Mouse (Mus musculus) frontal cortex, adult 2 months (tissue): ENCODE measurements around the gene Pea15a. TPM values are rescaled to one million over a fixed set of nuclear protein-coding genes. Genes with fewer than 3 reads are reported as not detected.
A peak's percentile ranks its signal among the peaks of the same experiment; 100 is the strongest.

Experiments used
- DNase-seq, 2 experiments: peaks; one replicate each; pipeline ENCODE4 v3.0.0; 2022; ENCODE audit warnings: low spot score in 1 of 2; ENCODE audit errors: extremely low spot score in 1 of 2
- polyA plus RNA-seq: library from polyadenylated mRNA; depleted of rRNA; stranded (reverse); fragments of >200 nt; gene quantifications from 2 replicates; pipeline ENCODE4 v1.2.3, GENCODE M21; 2012

The Pea15a gene
- polyA plus RNA-seq, 1 experiment = 542 TPM

DNA sequence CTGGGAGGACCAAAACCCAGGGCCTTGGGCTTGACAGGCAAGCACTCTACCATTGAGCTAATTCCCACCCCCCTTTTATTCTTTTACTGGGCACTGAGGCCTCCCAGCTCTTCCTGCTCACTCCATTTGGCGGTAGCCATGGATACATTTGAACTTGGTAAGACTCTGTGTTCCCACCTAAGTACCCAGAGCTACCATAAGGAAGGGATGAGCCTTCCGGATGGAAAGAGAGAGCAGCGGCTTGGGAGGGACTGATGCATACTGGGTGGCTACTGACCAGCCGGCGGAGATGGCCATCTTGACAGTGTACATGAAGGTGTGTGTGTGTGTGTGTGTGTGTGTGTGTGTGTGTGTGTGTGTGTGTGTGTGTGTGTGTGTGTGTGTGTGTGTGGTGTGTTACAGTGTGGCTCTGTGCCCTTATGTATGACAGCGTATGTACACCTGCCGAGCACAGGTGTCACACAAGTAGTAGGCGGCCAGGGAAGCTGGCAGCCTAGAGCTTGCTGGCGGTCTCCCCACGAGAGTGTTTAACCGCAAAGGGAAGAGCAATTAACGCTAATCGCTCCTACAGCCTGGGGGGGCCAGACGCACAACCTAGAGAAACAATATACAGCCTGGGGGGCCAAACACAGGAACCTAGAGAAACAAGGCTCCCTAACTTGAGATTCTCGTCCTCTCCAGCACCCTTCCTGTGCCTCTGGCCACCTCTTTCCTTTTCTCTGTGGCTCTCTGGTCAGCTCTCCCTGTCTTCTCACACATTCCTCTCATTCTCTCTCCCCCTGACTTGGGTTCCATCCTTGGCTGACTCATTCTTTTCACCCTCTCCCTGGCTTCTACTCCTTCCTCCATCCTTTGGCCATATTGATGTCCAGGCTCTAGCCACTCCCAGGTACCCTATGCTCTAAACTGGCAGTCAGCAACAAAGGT is 1.5 kb downstream of the Pea15a start:
- no peak for DNase-seq

DNA sequence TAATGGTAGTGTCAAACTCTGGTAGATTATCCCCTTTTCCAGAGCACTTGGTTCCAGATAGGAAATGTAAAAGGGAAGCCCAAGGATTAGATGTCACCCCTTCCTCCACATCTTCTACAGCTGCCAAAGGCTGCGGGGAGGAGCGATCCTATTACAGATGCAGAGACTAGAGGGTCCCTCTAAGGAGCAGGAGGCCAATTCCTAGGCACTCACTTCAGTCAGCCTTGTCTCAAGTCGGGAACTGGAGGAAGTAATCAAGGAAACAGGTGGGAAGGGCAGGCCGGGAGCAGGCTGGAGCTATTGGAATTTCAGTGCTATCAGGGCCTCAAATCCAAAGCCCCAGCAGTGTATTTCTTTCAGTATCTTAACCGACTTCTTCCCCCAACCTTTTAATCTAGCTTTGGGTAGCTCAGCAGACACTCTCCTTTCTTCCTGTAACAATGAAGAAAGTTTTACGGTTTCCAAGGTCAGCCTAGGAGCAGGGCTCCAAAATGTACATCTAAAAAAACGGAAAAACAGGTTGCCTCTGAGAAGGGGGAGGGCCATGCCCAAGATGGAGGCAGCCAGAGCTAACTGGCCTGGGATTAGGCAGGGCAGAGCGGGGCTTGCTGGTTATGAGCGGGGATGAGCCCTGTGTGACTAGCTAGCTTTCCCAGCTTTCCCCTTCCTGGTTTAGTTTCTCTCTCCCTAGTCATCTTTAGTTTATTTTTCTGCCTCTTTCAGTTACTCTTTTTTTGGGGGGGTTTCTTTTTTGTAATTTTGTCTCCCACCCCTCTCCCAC is 2.4 kb downstream of the Pea15a start:
- DNase-seq = no peak

DNA sequence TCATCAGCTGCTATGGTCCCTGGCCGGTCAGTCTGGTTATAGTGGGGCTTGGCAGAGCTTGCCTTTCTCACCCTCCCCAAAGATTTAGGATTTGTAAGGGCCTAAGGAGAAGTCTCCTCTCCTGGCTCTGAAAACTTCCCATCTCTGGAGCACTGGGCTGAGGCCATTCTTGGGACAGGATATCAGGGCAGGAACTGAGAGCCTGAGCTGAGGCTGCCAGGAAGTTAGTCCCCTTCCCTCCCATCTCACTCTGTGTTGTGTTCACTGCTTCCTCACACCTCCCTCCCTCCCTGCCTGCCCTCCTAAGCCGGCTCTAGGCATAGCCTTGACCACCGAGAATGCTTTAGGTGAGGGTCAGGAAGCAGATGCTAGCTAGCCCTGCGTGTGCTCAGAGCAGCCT is 3.0 kb downstream of the Pea15a start:
- DNase-seq = no peak

DNA sequence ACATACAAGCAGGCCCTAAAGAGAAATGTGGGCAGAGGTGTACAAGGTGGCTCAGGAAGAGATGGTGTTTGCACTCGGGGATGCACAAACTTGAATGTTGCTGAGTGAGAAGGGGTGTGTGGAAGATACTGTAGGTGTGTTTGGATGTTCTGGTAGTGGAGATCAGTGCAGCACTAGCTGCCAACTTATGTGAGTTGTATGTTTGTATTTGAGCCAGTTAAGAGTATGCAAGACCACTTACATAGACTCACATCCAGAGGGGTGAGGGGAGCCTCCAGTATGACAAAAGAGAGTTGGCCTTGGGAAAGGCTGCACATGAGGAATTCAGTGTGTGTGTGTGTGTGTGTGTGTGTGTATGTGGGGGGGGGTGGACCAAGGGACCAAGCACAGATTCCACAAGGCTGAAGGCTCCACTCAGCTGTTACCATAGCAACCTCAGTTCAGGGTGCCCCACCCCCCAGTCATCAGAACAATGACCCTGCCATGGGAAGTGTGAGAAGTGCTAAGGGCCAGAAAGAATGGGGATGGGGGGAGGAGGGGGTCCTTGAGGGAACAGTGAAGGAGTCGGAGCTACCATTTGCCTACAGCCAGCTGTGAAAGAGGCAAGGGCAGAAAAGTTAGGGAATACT is 3.6 kb downstream of the Pea15a start:
- DNase-seq = no peak

DNA sequence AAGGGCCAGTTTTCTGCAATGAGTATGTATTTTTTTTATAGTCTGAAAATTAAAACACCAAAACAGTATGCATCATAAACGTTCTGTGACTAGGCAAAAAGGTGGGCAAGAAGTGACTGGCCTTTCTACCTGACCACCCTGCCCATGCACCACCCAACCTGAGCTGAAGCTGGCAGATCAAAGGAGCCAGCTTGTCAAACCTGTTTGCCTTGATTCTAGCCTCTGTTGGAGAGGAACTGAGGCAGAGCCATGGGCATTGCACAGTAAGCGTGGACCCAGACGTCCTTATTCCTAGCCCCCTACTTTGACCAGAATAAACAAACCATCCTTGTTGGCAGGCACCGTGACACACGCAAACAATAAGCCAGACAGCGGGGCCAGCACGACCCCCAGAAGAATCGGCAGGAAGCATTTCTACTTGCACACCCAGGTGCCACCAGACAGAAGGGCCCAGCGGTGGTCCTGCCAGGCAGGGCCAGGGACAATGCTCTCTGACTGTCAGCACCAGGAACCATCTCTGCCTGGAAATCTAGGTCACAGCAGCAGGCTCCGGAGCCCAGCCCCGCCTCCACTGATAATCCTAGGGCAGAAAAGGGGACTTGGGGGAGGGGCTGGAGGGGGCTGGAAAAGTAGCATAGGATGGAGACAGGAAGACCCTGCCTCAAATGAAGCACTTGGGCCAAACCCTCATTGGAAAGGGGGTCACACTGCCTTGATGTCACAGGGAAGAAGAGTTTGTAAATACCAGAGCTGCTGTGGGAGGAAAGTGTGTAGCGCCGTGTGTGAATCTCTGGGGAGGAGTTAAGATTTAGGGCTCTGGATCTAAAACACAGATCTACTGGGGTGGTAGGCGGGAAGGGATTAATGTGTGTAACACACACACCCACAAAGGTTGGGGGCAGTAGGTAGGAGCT is 4.4 kb downstream of the Pea15a start:
- no peak for DNase-seq

DNA sequence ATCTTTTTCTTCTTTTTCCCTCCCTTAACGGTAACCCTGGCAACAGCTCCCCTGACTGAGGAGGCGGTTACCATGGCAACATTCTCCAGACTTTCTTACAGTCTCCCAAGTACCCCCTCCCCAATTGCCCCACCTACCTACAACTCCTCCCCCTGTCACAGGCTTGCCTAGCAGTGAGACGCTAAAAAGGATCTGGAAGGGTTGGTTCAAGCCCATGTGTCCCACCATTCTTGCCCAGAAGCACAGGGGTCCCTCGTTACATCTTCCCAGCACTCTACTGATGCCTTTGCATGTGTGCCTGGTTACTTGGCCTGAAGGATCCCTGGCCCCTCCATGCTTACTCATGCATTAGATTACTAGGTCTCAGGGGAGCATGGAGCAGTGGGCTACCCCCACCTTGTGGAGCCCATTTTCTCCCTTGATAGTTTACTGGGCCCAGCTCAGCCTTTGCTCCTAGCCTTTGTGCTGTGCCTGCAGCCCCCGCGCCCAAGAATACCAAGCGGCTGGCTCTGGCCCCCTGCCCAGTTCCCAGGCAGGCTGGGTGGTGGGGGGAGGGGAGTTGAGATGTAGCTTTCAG is 5.6 kb downstream of the Pea15a start:
- peak in 1 of 2 experiments; percentile 84 for DNase-seq

DNA sequence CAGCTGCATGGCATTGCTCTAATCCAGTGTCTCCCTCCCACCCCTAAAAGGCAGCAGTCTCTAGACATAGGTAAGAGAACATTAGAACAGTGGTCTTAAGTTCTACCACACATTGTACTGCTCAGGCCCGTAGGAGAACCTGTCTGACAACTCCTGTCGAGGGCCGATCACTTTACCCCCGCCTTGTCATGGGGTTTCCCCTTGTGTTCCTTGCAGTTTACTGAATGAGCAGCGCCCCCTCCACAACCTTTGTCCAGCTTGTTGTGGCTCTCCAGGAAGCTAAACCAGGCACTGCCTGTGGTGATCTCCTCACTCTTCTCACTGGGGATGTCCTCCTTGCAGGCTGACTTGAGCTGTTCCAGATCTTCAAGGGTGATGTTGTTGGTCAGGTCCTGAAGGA is 6.4 kb downstream of the Pea15a start:
- no peak for DNase-seq

DNA sequence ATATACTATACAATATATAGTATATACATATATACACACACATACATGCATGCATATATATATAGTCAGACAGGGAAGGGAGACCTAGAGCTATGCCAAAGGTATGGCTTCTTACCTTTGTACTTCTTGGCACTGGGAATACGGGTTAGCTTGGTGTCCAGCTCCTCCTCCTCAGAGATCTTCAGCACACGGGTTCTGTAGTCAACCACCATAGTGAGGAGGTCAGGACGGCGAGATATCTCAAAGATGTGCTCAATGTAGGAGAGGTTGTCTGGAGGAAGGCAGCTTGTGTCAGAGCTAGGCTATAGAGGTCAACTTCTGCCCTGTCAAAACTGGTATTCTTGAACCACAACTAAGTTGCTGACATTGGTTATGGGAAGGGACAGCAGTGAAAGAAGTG is 7.6 kb downstream of the Pea15a start:
- DNase-seq = no peak

DNA sequence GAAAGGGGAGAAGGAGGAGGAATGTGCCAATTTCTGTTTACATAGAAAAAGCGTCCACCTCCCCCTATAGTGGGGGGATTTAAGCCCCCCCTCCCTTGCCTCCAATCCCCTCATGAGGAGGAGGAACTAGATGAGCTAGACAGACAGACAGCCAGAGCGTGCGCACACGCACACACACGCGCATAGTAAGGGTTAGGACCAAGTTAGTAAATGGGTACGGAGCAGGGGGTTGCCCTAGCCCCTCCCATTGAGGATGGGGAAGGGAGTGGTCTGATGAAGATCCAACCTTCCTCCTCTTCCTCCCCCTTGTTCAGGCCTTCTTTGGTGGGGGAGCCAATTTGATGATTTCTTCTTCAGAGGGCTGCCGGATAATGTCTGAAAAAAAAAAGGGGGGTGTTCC is 8.3 kb downstream of the Pea15a start:
- no peak for DNase-seq

DNA sequence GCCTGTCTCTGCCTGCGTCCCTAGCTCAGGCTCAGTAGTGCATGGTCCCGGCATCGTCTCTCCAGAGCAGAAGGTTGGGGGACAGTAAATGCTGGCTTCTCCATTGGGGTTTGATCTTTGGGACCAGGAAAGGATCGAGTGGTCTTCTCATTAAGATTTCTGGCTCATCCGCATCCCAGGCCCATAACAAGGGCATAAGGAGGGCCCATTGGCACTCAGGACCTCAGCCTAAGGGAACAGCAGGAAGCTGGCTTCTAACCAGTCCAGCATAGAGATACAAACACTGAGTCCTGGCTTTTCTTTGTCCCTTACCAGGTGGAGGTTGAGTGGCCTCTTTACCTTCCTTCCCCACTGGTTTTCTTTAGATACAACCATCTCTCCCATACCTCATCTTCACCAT is 8.8 kb downstream of the Pea15a start:
- DNase-seq = no peak

DNA sequence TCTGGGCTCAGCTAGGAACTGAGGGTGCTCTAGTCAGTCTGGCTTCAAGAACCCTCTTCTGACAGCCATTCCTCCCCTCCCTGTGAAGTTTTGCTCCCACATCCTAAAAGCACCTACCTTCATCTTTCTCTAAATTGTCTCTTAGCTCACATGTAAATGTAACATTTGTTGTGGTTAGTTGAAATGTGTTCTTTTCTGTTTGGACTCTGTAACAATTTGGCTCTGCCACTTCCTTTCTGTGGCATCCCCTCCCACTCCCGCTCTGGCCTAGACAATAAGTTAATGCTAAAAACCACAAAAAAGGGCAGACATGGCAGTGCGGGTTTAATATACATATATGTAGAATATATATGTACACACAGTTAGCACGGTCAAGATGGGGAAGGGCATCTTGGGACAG is 9.5 kb downstream of the Pea15a start:
- no peak for DNase-seq

DNA sequence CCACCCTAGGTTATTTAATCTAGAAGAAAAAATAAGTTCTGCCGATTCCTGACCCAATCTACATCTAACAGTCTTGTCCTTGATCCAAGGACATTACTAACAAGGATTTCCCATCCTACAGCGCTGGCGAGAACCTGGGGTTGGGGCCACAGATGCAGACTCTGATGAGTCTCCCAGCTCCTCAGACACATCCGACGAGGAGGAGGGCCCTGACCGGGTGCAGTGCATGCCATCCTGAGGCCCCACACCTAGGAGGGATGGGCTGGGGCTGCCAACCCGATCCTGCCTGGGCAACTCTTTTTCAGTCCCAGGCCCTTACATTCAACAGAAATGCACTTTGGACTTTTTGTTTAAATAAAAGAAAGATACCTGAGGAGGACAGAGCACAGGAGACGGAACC is 12.2 kb downstream of the Pea15a start:
- DNase-seq = no peak

DNA sequence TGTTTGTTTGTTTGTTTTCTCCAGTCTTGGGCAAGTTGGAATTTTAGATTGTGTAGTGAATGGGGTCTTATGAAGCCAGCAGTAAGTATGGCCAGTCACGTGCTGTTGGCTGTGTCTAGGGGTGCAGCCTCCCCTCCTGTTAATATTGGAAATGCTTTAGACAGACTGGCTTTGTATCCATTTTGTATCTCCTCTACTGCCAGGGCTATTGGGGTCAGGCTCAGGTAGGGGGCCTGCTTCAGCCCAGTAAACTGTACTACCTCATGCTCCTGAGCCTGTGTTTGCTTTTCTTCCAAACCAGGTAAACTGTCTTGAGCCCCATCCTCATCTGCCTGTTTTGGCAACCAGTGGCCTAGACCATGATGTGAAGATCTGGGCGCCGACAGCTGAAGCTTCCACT is 14.4 kb downstream of the Pea15a start:
- DNase-seq = no peak

DNA sequence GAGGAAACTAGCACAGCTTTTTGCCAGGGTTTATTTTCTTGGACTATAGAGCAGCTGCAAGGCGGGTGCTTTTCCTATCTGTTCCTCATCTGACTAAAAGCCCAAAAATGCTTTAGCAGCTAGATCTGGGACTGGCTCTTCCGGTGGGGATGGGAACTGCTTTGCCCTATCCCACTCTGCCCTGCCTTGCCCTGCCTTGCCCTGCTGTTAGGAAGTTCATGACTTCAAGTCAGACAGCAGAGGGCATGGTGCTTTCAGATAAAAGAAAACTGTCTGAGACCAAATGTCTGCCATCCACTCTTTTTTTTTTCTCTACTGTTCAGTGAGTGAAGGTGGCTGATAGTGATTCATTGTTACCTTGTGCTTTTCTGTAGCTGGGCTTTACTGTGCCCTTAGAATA is 15.0 kb downstream of the Pea15a start:
- no peak for DNase-seq

DNA sequence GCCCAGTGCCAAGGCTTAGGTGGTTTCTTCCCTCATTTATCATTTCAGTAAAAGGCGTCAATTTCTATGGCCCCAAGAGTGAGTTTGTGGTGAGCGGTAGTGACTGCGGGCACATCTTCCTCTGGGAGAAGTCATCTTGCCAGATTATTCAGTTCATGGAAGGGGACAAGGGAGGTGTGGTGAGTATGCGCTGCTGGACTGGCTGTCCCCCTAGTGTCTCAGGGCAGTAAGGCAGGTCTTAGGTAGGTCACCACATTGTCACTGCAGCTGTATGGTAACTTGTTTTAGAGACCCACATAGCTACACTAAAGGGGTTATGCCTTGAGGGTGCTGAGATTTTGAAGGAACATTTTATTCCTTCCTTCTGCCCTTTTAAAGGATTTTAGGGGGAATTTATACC is 17.7 kb downstream of the Pea15a start:
- no peak for DNase-seq

DNA sequence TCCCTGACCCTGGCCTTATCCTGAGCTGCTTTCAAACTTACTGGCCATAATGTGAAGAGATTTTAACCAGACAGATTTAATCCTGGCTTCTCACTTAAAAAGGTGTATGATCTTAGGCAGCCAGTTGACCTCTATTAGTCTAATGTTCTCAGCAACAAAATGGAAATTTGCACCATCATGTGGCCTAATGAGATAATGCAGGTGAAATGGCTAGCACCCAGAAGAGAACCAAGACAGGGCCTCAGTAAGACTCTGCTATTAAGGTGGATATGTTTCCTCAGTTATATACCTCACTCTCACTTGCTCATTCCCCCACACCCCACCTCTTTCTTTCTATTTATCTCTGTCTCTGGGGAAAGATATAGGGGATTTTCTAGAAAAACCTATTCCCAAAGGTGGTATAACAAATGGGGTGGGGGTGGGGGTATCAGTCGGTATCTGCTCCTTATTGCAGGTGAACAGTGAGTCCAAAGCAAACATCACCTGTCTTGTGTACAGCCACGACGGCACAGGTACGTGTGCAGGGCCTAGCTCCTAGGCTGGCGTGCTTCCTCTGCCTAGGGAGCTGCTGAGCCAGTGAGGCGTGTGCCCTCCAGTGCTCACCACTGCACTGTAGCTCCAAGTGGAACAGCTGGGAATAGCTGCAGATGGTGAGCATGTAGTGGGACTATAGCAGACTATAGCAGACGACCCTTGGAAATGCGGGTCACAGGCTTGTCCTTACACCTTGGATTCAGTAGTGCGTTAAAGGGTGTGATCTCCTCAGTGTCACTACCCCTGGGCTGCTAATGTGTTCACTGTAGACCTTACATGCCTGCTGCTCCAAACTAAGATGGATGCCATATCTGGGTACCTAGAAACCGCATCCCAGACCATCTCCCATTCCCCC is 20.0 kb downstream of the Pea15a start:
- no peak for DNase-seq

DNA sequence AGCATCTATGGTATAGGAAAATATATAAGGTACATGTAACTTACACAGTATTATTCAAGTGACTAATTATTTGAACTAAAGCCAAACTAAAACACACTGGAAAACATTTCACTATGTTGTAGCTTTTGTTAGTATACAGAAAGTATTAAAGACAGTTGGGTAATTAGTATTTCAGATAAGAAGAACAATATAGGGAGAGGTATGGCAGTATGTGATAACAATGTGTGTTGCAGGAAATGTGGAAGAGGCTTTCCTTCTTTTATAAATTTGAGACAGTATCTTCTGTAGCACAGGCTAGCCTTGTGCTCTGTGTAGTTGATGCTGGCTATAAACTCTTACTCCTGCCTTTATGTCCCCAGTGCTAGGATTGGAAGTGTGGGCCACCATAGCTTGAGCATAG is 22.7 kb downstream of the Pea15a start:
- no peak for DNase-seq

DNA sequence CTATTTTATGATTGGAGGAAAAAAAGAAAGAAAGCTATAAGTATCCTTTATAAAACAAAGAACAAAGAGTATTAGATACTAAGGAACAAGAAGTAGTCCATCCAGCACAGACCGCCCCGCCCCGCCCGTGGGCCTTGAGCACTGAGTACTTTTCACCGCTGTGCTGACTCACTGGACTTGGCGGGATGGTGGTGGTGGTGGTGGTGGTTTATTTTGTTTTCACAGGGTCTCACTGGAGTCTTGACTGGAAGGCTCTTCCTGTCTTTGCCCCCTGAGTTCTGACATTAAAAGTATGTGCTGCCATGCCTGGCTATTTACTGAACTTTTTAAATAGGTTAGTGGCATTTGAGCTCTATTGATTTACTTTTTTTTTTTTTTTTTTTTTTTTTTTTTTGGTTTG is 23.5 kb downstream of the Pea15a start:
- no peak for DNase-seq

DNA sequence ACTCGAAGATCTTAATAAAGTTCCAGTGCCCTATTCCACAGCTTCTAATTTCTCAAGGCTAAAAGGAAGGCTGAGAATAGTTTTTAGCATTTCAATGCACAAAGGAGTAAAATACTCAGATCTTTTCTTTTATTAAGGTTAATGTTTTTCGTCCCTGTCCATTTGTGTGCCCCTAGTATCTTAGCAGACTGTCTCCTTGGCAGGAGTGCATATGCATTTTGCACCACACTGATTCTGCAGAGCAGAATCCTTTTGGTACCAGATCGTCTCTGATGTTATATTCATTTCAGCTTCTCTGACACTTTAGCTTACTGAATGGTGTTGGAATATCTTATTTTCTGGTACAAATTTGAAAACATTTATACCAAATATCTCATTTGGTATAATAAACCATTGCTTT is 24.8 kb downstream of the Pea15a start:
- no peak for DNase-seq
